Mouse (Mus musculus): Measurements from ENCODE around the gene Keap1. TPM values are rescaled to one million over a fixed set of nuclear protein-coding genes. Genes with fewer than 3 reads are reported as not detected.
"Not testable (repeated sequence)": the region's sequence is repeated elsewhere in the genome, so short reads cannot be mapped to it uniquely, and the experiment has no call there.

Gene Keap1
- total and polyA plus RNA-seq, 2 experiments from 2014 or later: 45.7 to 79.0 TPM

GRCm38 (mm10) chr9:21260491-21261040 is 21.4 kb upstream of the Keap1 start:
- Histone ChIP-seq H3K27me3 (ENCODE audit: control insufficient read depth, insufficient read depth, low read length) (no peaks in the 10 kb centered on the region), H3K4me2 (ENCODE audit: low read depth, low read length) (no peak overlapping the region), H3K9ac (replicated peaks; ENCODE audit: low read depth, low read length) (no peak overlapping the region), H3K27ac (ENCODE audit: low read depth) (no peak overlapping the region), H3K36me3 (replicated peaks; ENCODE audit: control insufficient read depth, insufficient read depth, low read length) (no peaks in the 10 kb centered on the region), H3K4me1 (ENCODE audit: control insufficient read depth, insufficient read depth) (peaks cover 5% of the 10 kb centered on the region; the same call in 1 of the 2 replicates), H3K4me3 (ENCODE audit: low read depth, low read length) (no peak overlapping the region), H3K9me3 (replicated peaks; ENCODE audit: control insufficient read depth, low read length) (no peaks in the 10 kb centered on the region)
- no peak for ATAC-seq (ENCODE audit: insufficient read depth, low read depth)
- no peak for TF ChIP-seq CTCF (IDR thresholded peaks at IDR 0.05; ENCODE audit: low read depth)
- no peak for TF ChIP-seq EP300 (IDR thresholded peaks at IDR 0.05; ENCODE audit: low read depth)
- 75% methylated on average over 6 of the region's 6 CpGs for WGBS
- no peak for DNase-seq (ENCODE audit: low spot score)

GRCm38 (mm10) chr9:21256349-21256748 is 17.2 kb upstream of the Keap1 start:
- not testable (repeated sequence) for H3K4me3 ChIP-seq (ENCODE audit: low read depth, low read length); H3K4me2 ChIP-seq (ENCODE audit: low read depth, low read length); H3K9ac ChIP-seq (replicated peaks; ENCODE audit: low read depth, low read length); H3K27me3 ChIP-seq (ENCODE audit: control insufficient read depth, insufficient read depth, low read length); H3K4me1 ChIP-seq (ENCODE audit: control insufficient read depth, insufficient read depth); H3K27ac ChIP-seq (ENCODE audit: low read depth); DNase-seq (ENCODE audit: low spot score); ATAC-seq (ENCODE audit: insufficient read depth, low read depth); H3K36me3 ChIP-seq (replicated peaks; ENCODE audit: control insufficient read depth, insufficient read depth, low read length); H3K9me3 ChIP-seq (replicated peaks; ENCODE audit: control insufficient read depth, low read length)
- WGBS: 68% methylated on average over 4 of the region's 4 CpGs

- Histone ChIP-seq H3K4me3 (ENCODE audit: low read depth, low read length) (no peak overlapping the region), H3K9ac (replicated peaks; ENCODE audit: low read depth, low read length) (no peak overlapping the region), H3K36me3 (replicated peaks; ENCODE audit: control insufficient read depth, insufficient read depth, low read length) (no peaks in the 10 kb centered on the region), H3K27ac (ENCODE audit: low read depth) (no peak overlapping the region), H3K4me1 (ENCODE audit: control insufficient read depth, insufficient read depth) (no peaks in the 10 kb centered on the region), H3K27me3 (ENCODE audit: control insufficient read depth, insufficient read depth, low read length) (peaks cover 21% of the 10 kb centered on the region), H3K9me3 (replicated peaks; ENCODE audit: control insufficient read depth, low read length) (no peaks in the 10 kb centered on the region), H3K4me2 (ENCODE audit: low read depth, low read length) (no peak overlapping the region)
- no peak for DNase-seq (ENCODE audit: low spot score)
- TF ChIP-seq EP300 (IDR thresholded peaks at IDR 0.05; ENCODE audit: low read depth) (no peak), CTCF (IDR thresholded peaks at IDR 0.05; ENCODE audit: low read depth) (no peak)
- ATAC-seq (ENCODE audit: insufficient read depth, low read depth): no peak
These were observed 15.5 kb upstream of the Keap1 start for GRCm38 (mm10) chr9:21254690-21255089.

GRCm38 (mm10) chr9:21251116-21251735 is 12.1 kb upstream of the Keap1 start:
- H3K4me1 ChIP-seq (ENCODE audit: control insufficient read depth, insufficient read depth): no peaks in the 10 kb centered on the region
- TF ChIP-seq EP300 (IDR thresholded peaks at IDR 0.05; ENCODE audit: low read depth) (no peak), CTCF (IDR thresholded peaks at IDR 0.05; ENCODE audit: low read depth) (no peak)
- H3K4me2 ChIP-seq (ENCODE audit: low read depth, low read length): no peak overlapping the region
- DNase-seq (ENCODE audit: low spot score) (no peak), ATAC-seq (ENCODE audit: insufficient read depth, low read depth) (no peak)
- H3K27ac ChIP-seq (ENCODE audit: low read depth): no peak overlapping the region
- H3K9me3 ChIP-seq (replicated peaks; ENCODE audit: control insufficient read depth, low read length): no peaks in the 10 kb centered on the region
- H3K9ac ChIP-seq (replicated peaks; ENCODE audit: low read depth, low read length): no peak overlapping the region
- peaks cover 51% of the 10 kb centered on the region for H3K27me3 ChIP-seq (ENCODE audit: control insufficient read depth, insufficient read depth, low read length)
- WGBS: 64% methylated on average over 13 of the region's 13 CpGs
- H3K36me3 ChIP-seq (replicated peaks; ENCODE audit: control insufficient read depth, insufficient read depth, low read length): no peaks in the 10 kb centered on the region
- H3K4me3 ChIP-seq (ENCODE audit: low read depth, low read length): no peak overlapping the region

- Histone ChIP-seq H3K36me3 (replicated peaks; ENCODE audit: control insufficient read depth, insufficient read depth, low read length) (no peaks in the 10 kb centered on the region), H3K27me3 (ENCODE audit: control insufficient read depth, insufficient read depth, low read length) (peaks cover 58% of the 10 kb centered on the region), H3K4me3 (ENCODE audit: low read depth, low read length) (no peak overlapping the region), H3K4me1 (ENCODE audit: control insufficient read depth, insufficient read depth) (no peaks in the 10 kb centered on the region), H3K9ac (replicated peaks; ENCODE audit: low read depth, low read length) (no peak overlapping the region), H3K27ac (ENCODE audit: low read depth) (no peak overlapping the region), H3K4me2 (ENCODE audit: low read depth, low read length) (no peak overlapping the region), H3K9me3 (replicated peaks; ENCODE audit: control insufficient read depth, low read length) (no peaks in the 10 kb centered on the region)
- TF ChIP-seq EP300 (IDR thresholded peaks at IDR 0.05; ENCODE audit: low read depth) (no peak), CTCF (IDR thresholded peaks at IDR 0.05; ENCODE audit: low read depth) (no peak)
- 48% methylated on average over 2 of the region's 2 CpGs for WGBS
- no peak for ATAC-seq (ENCODE audit: insufficient read depth, low read depth)
- DNase-seq (ENCODE audit: low spot score): no peak
These were observed 11.3 kb upstream of the Keap1 start for GRCm38 (mm10) chr9:21250509-21250908.
